Mouse (Mus musculus) heart, embryonic 11.5 days (tissue): ENCODE results near the gene Dock6. TPM values are rescaled to one million over a fixed set of nuclear protein-coding genes. Genes with fewer than 3 reads are reported as not detected.

ENCODE experiments used
- microRNA-seq: library from miRNA; unstranded; fragments of <30 nt; microRNA quantifications from one replicate; pipeline ENCODE4, GENCODE M21; 2016; ENCODE audit warnings: borderline number of aligned reads
- polyA plus RNA-seq: library from polyadenylated mRNA; unstranded; fragments of >200 nt; fragmentation: Nextera tagmentation; extraction: Ambion mirVana; gene quantifications from 2 replicates; pipeline ENCODE4 v1.2.1, GENCODE M21; 2014

Gene Dock6
- polyA plus RNA-seq, 1 experiment from 2014 or later: 50.1 TPM

Small RNA genes within 50 kb of the gene (microRNA-seq; reads per million reads assigned to microRNA genes)
- 14.2 reads per million, percentile 47 among the genes with 10 or more reads in this experiment for gene Mir7083

Other genes starting within 250 kb of the Dock6 start
- gene Smarca4, start 236.5 kb downstream of the Dock6 start, polyA plus RNA-seq: 77.4 and 78.7 TPM in 2 replicates
- 11.1 and 16.0 TPM in 2 replicates for gene Ldlr, start 129.2 kb downstream of the Dock6 start, polyA plus RNA-seq
- 90.5 and 103 TPM in 2 replicates for gene Spc24, start 92.3 kb downstream of the Dock6 start, polyA plus RNA-seq
- gene Kank2, start 53.9 kb downstream of the Dock6 start, polyA plus RNA-seq: 8.9 and 9.0 TPM in 2 replicates
- 1.1 and 1.9 TPM in 2 replicates for gene Angptl8, start 17.1 kb downstream of the Dock6 start, polyA plus RNA-seq
- gene Rab3d, start 65.6 kb upstream of the Dock6 start, polyA plus RNA-seq: 5.6 and 6.4 TPM in 2 replicates
- 2.3 and 3.3 TPM in 2 replicates for gene Ccdc159, start 74.8 kb upstream of the Dock6 start, polyA plus RNA-seq
- gene Tmem205, start 74.9 kb upstream of the Dock6 start, polyA plus RNA-seq: 39.0 and 45.1 TPM in 2 replicates
- 5.3 and 5.5 TPM in 2 replicates for gene Plppr2, start 84.4 kb upstream of the Dock6 start, polyA plus RNA-seq
- gene Swsap1, start 103.1 kb upstream of the Dock6 start, polyA plus RNA-seq: 9.0 and 13.1 TPM in 2 replicates
- gene Epor, start 110.9 kb upstream of the Dock6 start, polyA plus RNA-seq: 15.4 and 22.8 TPM in 2 replicates
- gene Rgl3, start 136.8 kb upstream of the Dock6 start, polyA plus RNA-seq: 0.74 and 1.1 TPM in 2 replicates
- gene Ccdc151, start 150.0 kb upstream of the Dock6 start, polyA plus RNA-seq: not detected in 2 replicates
- gene Prkcsh, start 150.2 kb upstream of the Dock6 start, polyA plus RNA-seq: 72.2 and 77.8 TPM in 2 replicates
- gene Elavl3, start 199.4 kb upstream of the Dock6 start, polyA plus RNA-seq: 0.27 and 0.37 TPM in 2 replicates
- gene Gm49318, start 218.6 kb upstream of the Dock6 start, polyA plus RNA-seq: not detected in 2 replicates
- 5.5 and 6.7 TPM in 2 replicates for gene Zfp653, start 218.7 kb upstream of the Dock6 start, polyA plus RNA-seq
- gene Ecsit, start 232.8 kb upstream of the Dock6 start, polyA plus RNA-seq: 48.4 and 50.6 TPM in 2 replicates
- gene Cnn1, start 246.6 kb upstream of the Dock6 start, polyA plus RNA-seq: 388 and 445 TPM in 2 replicates